Mouse (Mus musculus): Measurements from ENCODE around the gene Def8. TPM values are rescaled to one million over a fixed set of nuclear protein-coding genes. Genes with fewer than 3 reads are reported as not detected.

The Def8 gene
- total and polyA plus RNA-seq, 3 experiments: 17.9 to 22.4 (median 19.9) TPM

DNA sequence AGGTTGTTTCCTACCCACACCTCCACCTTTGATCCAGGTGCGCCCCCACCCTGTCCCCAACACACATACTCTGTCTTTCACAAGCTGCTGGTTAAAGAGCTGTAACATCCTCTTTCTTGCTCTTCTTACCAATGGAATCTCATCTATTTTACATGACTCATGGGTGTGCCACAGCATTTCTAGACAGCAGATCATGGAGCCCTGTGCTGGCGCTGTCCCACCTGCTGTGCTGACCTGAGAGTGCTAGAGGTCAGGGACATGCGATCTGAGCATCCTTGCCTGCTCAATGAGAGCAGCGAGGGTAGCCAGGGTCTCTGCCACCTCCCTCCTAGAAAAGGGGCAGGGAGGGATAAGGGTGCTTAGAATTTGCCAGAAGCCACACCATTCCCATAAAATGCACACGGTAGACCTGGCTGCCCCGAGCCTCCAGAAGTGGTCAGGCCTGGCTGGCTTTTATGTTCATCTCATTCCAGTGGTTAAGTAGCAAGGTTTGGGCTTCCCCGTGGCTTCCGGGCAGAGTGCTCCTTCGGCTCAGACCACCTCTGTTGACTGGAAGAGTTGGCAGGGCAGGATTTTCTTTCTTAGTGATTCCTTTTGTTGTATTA lies 81.4 kb downstream of the Def8 start:
- no peak overlapping the region for H3K4me2 ChIP-seq (ENCODE audit: insufficient read depth, low read depth, poor library complexity, severe bottlenecking)
- dilution Hi-C loops (cut with MboI; ENCODE audit: extremely low pct_ligation_motif_present, extremely low pct_unique_long_range_greater_than_20kb, low sequenced_read_pairs) (no loop called here), in situ Hi-C loops (cut with MboI; ENCODE audit: low pct_ligation_motif_present, low pct_unique_long_range_greater_than_20kb, low sequenced_read_pairs) (no loop called here)
- H3K36me3 ChIP-seq (replicated peaks in 1 of 2; ENCODE audit: control insufficient read depth in 1 of 2, insufficient read depth in 1 of 2, low read length in 1 of 2): peaks cover 60 to 99% of the 10 kb centered on the region in 2 experiments
- H3K9me3 ChIP-seq (replicated peaks; ENCODE audit: low read length): peaks cover 11% of the 10 kb centered on the region
- no peak for DNase-seq (ENCODE audit: extremely low read depth)
- H3K4me3 ChIP-seq (replicated peaks in 1 of 3; ENCODE audit: low read depth in 2 of 3, low read length in 2 of 3, poor library complexity in 1 of 3): no peak overlapping the region
- no peak overlapping the region for H3K9ac ChIP-seq (ENCODE audit: insufficient read depth, low read depth)
- H3K79me2 ChIP-seq (replicated peaks; ENCODE audit: control insufficient read depth, extremely low read depth, insufficient read depth, poor library complexity, severe bottlenecking): no peaks in the 10 kb centered on the region
- no peaks in the 10 kb centered on the region for H3K4me1 ChIP-seq (ENCODE audit: control insufficient read depth in 1 of 2, insufficient read depth in 2 of 2)
- no peak overlapping the region for H3K27ac ChIP-seq (ENCODE audit: insufficient read depth, low read depth)
- H3K27me3 ChIP-seq (replicated peaks): no peaks in the 10 kb centered on the region
- TF ChIP-seq RAD21 (IDR thresholded peaks at IDR 0.05; ENCODE audit: low read depth, low read length) (no peak), UBTF (IDR thresholded peaks at IDR 0.05; ENCODE audit: low read depth, low read length) (no peak), USF1 (IDR thresholded peaks at IDR 0.05; ENCODE audit: low read depth, low read length) (no peak), TBP (conservative IDR thresholded peaks at IDR 0.05; ENCODE audit: low read depth, low read length) (no peak)

DNA sequence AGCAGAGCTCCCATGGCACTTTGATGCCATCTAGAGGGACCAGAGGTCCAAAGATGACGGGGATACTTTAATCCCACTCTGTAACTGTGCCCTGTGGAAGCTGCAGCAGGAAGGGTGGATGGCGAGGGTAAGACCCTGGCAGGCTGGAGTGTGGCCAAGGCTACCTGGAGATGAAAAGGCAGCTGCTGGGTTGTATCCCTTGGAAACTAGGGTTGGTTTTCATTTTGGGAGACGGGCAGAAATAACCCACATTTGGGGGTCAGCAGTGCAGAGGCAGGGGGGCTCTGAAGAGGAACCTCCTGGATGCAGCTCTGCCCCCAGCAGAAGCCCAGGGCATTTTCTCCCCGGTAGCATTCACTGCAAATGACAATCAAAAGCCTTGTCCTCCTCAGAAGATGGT lies 81.9 kb downstream of the Def8 start:
- H3K36me3 ChIP-seq (replicated peaks in 1 of 2; ENCODE audit: control insufficient read depth in 1 of 2, insufficient read depth in 1 of 2, low read length in 1 of 2): peaks cover 59 to 98% of the 10 kb centered on the region in 2 experiments
- H3K27me3 ChIP-seq (replicated peaks): no peaks in the 10 kb centered on the region
- no peak for DNase-seq (ENCODE audit: extremely low read depth)
- peaks cover 11% of the 10 kb centered on the region for H3K9me3 ChIP-seq (replicated peaks; ENCODE audit: low read length)
- dilution Hi-C loops (cut with MboI; ENCODE audit: extremely low pct_ligation_motif_present, extremely low pct_unique_long_range_greater_than_20kb, low sequenced_read_pairs): no loop called here
- in situ Hi-C loops (cut with MboI; ENCODE audit: low pct_ligation_motif_present, low pct_unique_long_range_greater_than_20kb, low sequenced_read_pairs): no loop called here
- no peaks in the 10 kb centered on the region for H3K79me2 ChIP-seq (replicated peaks; ENCODE audit: control insufficient read depth, extremely low read depth, insufficient read depth, poor library complexity, severe bottlenecking)
- H3K4me2 ChIP-seq (ENCODE audit: insufficient read depth, low read depth, poor library complexity, severe bottlenecking): no peak overlapping the region
- no peak for TF ChIP-seq HCFC1 (IDR thresholded peaks at IDR 0.05; ENCODE audit: low read depth, low read length)
- TF ChIP-seq CTCF (conservative IDR thresholded peaks at IDR 0.05 in 1 of 2, IDR thresholded peaks at IDR 0.05 in 1 of 2; ENCODE audit: low read depth in 2 of 2, low read length in 2 of 2): no peak
- TF ChIP-seq USF1 (IDR thresholded peaks at IDR 0.05; ENCODE audit: low read depth, low read length): no peak
- no peak for TF ChIP-seq ZKSCAN1 (IDR thresholded peaks at IDR 0.05; ENCODE audit: borderline replicate concordance, low read depth, low read length)
- TF ChIP-seq POLR2AphosphoS2 (IDR thresholded peaks at IDR 0.05; ENCODE audit: low read depth, low read length): no peak
- TF ChIP-seq MAZ (IDR thresholded peaks at IDR 0.05; ENCODE audit: low read depth, low read length): no peak
- no peak for TF ChIP-seq TBP (conservative IDR thresholded peaks at IDR 0.05; ENCODE audit: low read depth, low read length)
- no peak for TF ChIP-seq PAX5 (IDR thresholded peaks at IDR 0.05; ENCODE audit: low read length)
- no peak for TF ChIP-seq BHLHE40 (IDR thresholded peaks at IDR 0.05; ENCODE audit: low read depth, low read length)
- no peak overlapping the region for H3K9ac ChIP-seq (ENCODE audit: insufficient read depth, low read depth)
- H3K4me1 ChIP-seq (ENCODE audit: control insufficient read depth in 1 of 2, insufficient read depth in 2 of 2): no peaks in the 10 kb centered on the region
- H3K27ac ChIP-seq (ENCODE audit: insufficient read depth, low read depth): no peak overlapping the region
- no peak overlapping the region for H3K4me3 ChIP-seq (replicated peaks in 1 of 3; ENCODE audit: low read depth in 2 of 3, low read length in 2 of 3, poor library complexity in 1 of 3)

DNA sequence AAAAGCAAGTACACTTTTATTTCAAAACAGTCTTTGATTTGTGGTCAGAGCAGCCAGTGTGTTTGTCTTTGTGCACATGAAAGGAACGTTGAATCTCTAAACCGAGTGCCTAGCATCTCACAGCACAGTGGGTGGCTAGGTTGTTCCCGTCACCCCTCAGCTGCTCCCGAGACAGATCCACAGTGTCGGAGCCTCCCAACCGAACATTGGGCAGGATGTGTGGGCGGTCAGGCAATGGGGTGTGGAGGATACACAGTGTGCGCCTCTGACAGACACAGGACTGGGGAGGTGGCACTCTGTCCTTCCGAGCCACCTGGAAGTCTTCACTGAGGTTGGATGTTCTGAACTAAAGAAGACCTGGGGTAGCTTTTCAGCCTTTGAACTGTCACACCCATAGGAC lies 82.4 kb downstream of the Def8 start:
- Histone ChIP-seq H3K9me3 (replicated peaks; ENCODE audit: low read length) (peaks cover 11% of the 10 kb centered on the region), H3K4me2 (ENCODE audit: insufficient read depth, low read depth, poor library complexity, severe bottlenecking) (no peak overlapping the region), H3K4me3 (replicated peaks in 1 of 3; ENCODE audit: low read depth in 2 of 3, low read length in 2 of 3, poor library complexity in 1 of 3) (no peak overlapping the region), H3K36me3 (replicated peaks in 1 of 2; ENCODE audit: control insufficient read depth in 1 of 2, insufficient read depth in 1 of 2, low read length in 1 of 2) (peaks cover 56 to 98% of the 10 kb centered on the region in 2 experiments), H3K27me3 (replicated peaks) (no peaks in the 10 kb centered on the region), H3K9ac (ENCODE audit: insufficient read depth, low read depth) (no peak overlapping the region), H3K4me1 (ENCODE audit: control insufficient read depth in 1 of 2, insufficient read depth in 2 of 2) (no peaks in the 10 kb centered on the region), H3K79me2 (replicated peaks; ENCODE audit: control insufficient read depth, extremely low read depth, insufficient read depth, poor library complexity, severe bottlenecking) (no peaks in the 10 kb centered on the region), H3K27ac (ENCODE audit: insufficient read depth, low read depth) (no peak overlapping the region)
- in situ Hi-C loops (cut with MboI; ENCODE audit: low pct_ligation_motif_present, low pct_unique_long_range_greater_than_20kb, low sequenced_read_pairs): no loop called here
- DNase-seq (ENCODE audit: extremely low read depth): no peak
- dilution Hi-C loops (cut with MboI; ENCODE audit: extremely low pct_ligation_motif_present, extremely low pct_unique_long_range_greater_than_20kb, low sequenced_read_pairs): no loop called here
- TF ChIP-seq JUN (IDR thresholded peaks at IDR 0.05; ENCODE audit: insufficient read depth, low read depth, low read length) (no peak), IRF4 (IDR thresholded peaks at IDR 0.05; ENCODE audit: low read depth, low read length) (no peak), KAT2A (IDR thresholded peaks at IDR 0.05; ENCODE audit: insufficient replicate concordance, low read length) (no peak), CHD1 (IDR thresholded peaks at IDR 0.05; ENCODE audit: low read depth, low read length) (no peak), BHLHE40 (IDR thresholded peaks at IDR 0.05; ENCODE audit: low read depth, low read length) (no peak), ELF1 (IDR thresholded peaks at IDR 0.05; ENCODE audit: low read depth, low read length) (no peak), TBP (conservative IDR thresholded peaks at IDR 0.05; ENCODE audit: low read depth, low read length) (no peak), NELFE (IDR thresholded peaks at IDR 0.05; ENCODE audit: low read depth, low read length) (no peak)
